Mouse (Mus musculus): ENCODE data around the gene Prpf4. TPM values are rescaled to one million over a fixed set of nuclear protein-coding genes. Genes with fewer than 3 reads are reported as not detected.

The Prpf4 gene
- total and polyA plus RNA-seq, 3 experiments: 26.9 to 37.9 TPM; not detected in 1

DNA sequence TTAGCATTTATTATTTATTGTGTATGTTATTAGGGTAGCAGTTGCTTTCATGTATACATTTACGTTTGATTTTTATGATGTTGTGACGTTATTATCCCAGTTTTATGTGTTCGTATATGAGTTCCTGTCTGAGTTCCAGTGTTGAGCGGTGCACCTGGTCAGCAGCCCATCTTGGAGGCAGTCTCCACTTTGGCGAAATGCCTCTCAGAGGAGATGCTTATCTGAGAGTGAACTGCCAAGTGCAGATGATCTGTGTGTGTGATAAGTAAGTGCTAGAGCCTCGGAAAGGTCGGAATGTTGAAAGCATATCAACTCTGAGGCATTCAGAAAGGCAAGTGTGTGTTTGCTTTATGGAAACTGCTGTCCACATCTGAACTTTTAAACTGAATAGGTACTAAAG lies 34.9 kb upstream of the Prpf4 start:
- H3K36me3 ChIP-seq (ENCODE audit: control insufficient read depth in 1 of 2, insufficient read depth in 2 of 2, low read length in 2 of 2): peaks cover 0 to 32% of the 10 kb centered on the region in 2 experiments; a peak in 3 of 4 replicates

DNA sequence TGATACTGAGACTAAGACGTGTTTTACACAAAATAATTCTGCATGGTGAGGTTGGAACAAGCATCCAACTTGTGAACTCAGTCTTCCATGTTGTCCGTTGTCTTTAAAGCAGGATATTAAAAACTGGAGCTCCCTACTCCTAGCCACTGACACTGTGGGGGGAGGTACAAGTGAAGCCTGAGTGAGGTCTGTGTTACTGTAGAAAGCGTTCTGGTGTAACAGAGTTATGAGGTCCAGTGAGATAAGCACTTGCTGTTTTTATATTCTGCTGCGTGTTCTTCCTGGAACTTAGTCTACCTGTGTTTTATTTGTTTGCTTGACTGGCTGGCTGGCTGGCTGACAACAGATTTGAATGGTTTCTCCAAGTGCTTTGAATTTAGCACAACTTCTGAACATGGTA lies 34.3 kb upstream of the Prpf4 start:
- TF ChIP-seq MEF2A (IDR thresholded peaks at IDR 0.05; ENCODE audit: extremely low read depth, insufficient replicate concordance, low read depth, low read length, poor library complexity, severe bottlenecking) (no peak), GABPA (IDR thresholded peaks at IDR 0.05; ENCODE audit: low read depth, low read length) (no peak), UBTF (IDR thresholded peaks at IDR 0.05; ENCODE audit: borderline replicate concordance, insufficient read depth, low read depth, low read length) (no peak), NRF1 (IDR thresholded peaks at IDR 0.05; ENCODE audit: insufficient read depth, low read depth, low read length, poor library complexity, severe bottlenecking) (no peak), CHD2 (IDR thresholded peaks at IDR 0.05; ENCODE audit: low read length) (no peak), JUND (IDR thresholded peaks at IDR 0.05; ENCODE audit: low read depth, low read length) (no peak), MYC (IDR thresholded peaks at IDR 0.05; ENCODE audit: low read depth, low read length) (no peak), CTCF (IDR thresholded peaks at IDR 0.05 in 2 of 3, conservative IDR thresholded peaks at IDR 0.05 in 1 of 3; ENCODE audit: control insufficient read depth in 1 of 3, insufficient read depth in 1 of 3, low read depth in 2 of 3, low read length in 3 of 3, poor library complexity in 1 of 3, severe bottlenecking in 1 of 3) (no peak), E2F4 (IDR thresholded peaks at IDR 0.05; ENCODE audit: borderline replicate concordance, low read depth, low read length) (no peak), POLR2AphosphoS2 (IDR thresholded peaks at IDR 0.05; ENCODE audit: low read length) (no peak), ETS1 (IDR thresholded peaks at IDR 0.05; ENCODE audit: low read depth, low read length) (no peak)
- H3K27me3 ChIP-seq (ENCODE audit: control insufficient read depth in 1 of 2, insufficient read depth in 2 of 2, low read length in 2 of 2): no peaks in the 10 kb centered on the region
- H3K9ac ChIP-seq (ENCODE audit: control insufficient read depth, low read depth, low read length, poor library complexity, severe bottlenecking): no peak overlapping the region
- peaks cover 0 to 26% of the 10 kb centered on the region in 2 experiments; a peak in 3 of 4 replicates for H3K36me3 ChIP-seq (ENCODE audit: control insufficient read depth in 1 of 2, insufficient read depth in 2 of 2, low read length in 2 of 2)
- H3K9me3 ChIP-seq (replicated peaks; ENCODE audit: insufficient read depth, low read length): no peaks in the 10 kb centered on the region
- H3K27ac ChIP-seq (ENCODE audit: control insufficient read depth, low read depth, low read length): no peak overlapping the region
- no peak overlapping the region for H3K4me3 ChIP-seq (ENCODE audit: control insufficient read depth in 1 of 2, insufficient read depth in 1 of 2, low read depth in 2 of 2, low read length in 2 of 2)
- H3K4me1 ChIP-seq (ENCODE audit: control insufficient read depth in 1 of 2, insufficient read depth in 2 of 2, low read length in 2 of 2): peaks cover 16 to 18% of the 10 kb centered on the region in 2 experiments
- DNase-seq (ENCODE audit: low read depth, low spot score): no peak
- peaks cover 11% of the 10 kb centered on the region for H3K79me2 ChIP-seq (ENCODE audit: control insufficient read depth, insufficient read depth, low read length, poor library complexity)

More for the DNA sequence above, 34.9 kb upstream of the Prpf4 start:
- Histone ChIP-seq H3K27me3 (ENCODE audit: control insufficient read depth in 1 of 2, insufficient read depth in 2 of 2, low read length in 2 of 2) (no peaks in the 10 kb centered on the region), H3K4me3 (ENCODE audit: control insufficient read depth in 1 of 2, insufficient read depth in 1 of 2, low read depth in 2 of 2, low read length in 2 of 2) (no peak overlapping the region), H3K4me1 (ENCODE audit: control insufficient read depth in 1 of 2, insufficient read depth in 2 of 2, low read length in 2 of 2) (peaks cover 18 to 20% of the 10 kb centered on the region in 2 experiments), H3K79me2 (ENCODE audit: control insufficient read depth, insufficient read depth, low read length, poor library complexity) (peaks cover 11% of the 10 kb centered on the region), H3K27ac (ENCODE audit: control insufficient read depth, low read depth, low read length) (no peak overlapping the region), H3K9ac (ENCODE audit: control insufficient read depth, low read depth, low read length, poor library complexity, severe bottlenecking) (no peak overlapping the region), H3K9me3 (replicated peaks; ENCODE audit: insufficient read depth, low read length) (no peaks in the 10 kb centered on the region)
- TF ChIP-seq MXI1 (IDR thresholded peaks at IDR 0.05; ENCODE audit: low read depth, low read length): no peak
- no peak for TF ChIP-seq TBP (IDR thresholded peaks at IDR 0.05; ENCODE audit: low read depth, low read length)
- no peak for TF ChIP-seq NELFE (IDR thresholded peaks at IDR 0.05; ENCODE audit: low read depth, low read length)
- no peak for TF ChIP-seq MAZ (IDR thresholded peaks at IDR 0.05; ENCODE audit: low read depth, low read length)
- no peak for TF ChIP-seq JUND (IDR thresholded peaks at IDR 0.05; ENCODE audit: low read depth, low read length)
- TF ChIP-seq UBTF (IDR thresholded peaks at IDR 0.05; ENCODE audit: borderline replicate concordance, insufficient read depth, low read depth, low read length): no peak
- no peak for TF ChIP-seq SMC3 (IDR thresholded peaks at IDR 0.05; ENCODE audit: low read depth, low read length)
- no peak for TF ChIP-seq ZC3H11A (IDR thresholded peaks at IDR 0.05; ENCODE audit: low read depth, low read length)
- no peak for TF ChIP-seq ZNF384 (IDR thresholded peaks at IDR 0.05; ENCODE audit: low read depth, low read length)
- no peak for TF ChIP-seq NRF1 (IDR thresholded peaks at IDR 0.05; ENCODE audit: insufficient read depth, low read depth, low read length, poor library complexity, severe bottlenecking)
- no peak for TF ChIP-seq POLR2A (IDR thresholded peaks at IDR 0.05; ENCODE audit: control insufficient read depth in 1 of 2, insufficient read depth in 1 of 2, low read depth in 1 of 2, low read length in 2 of 2, poor library complexity in 1 of 2)
- TF ChIP-seq USF1 (IDR thresholded peaks at IDR 0.05; ENCODE audit: low read depth, low read length): no peak
- TF ChIP-seq TAL1 (IDR thresholded peaks at IDR 0.05; ENCODE audit: low read length): no peak
- no peak for TF ChIP-seq KAT2A (conservative IDR thresholded peaks at IDR 0.05; ENCODE audit: low read depth, low read length)
- no peak for TF ChIP-seq ETS1 (IDR thresholded peaks at IDR 0.05; ENCODE audit: low read depth, low read length)
- TF ChIP-seq MEF2A (IDR thresholded peaks at IDR 0.05; ENCODE audit: extremely low read depth, insufficient replicate concordance, low read depth, low read length, poor library complexity, severe bottlenecking): no peak
- TF ChIP-seq TCF12 (IDR thresholded peaks at IDR 0.05; ENCODE audit: low read depth, low read length): no peak
- TF ChIP-seq RAD21 (IDR thresholded peaks at IDR 0.05; ENCODE audit: low read depth, low read length): no peak
- no peak for TF ChIP-seq GATA1 (IDR thresholded peaks at IDR 0.05; ENCODE audit: low read depth, low read length)
- DNase-seq (ENCODE audit: low read depth, low spot score): no peak

Data from MEL (cell line).